Mouse (Mus musculus) heart, embryonic 10.5 days (tissue): ENCODE measurements around the gene Tmem25. TPM values are rescaled to one million over a fixed set of nuclear protein-coding genes. Genes with fewer than 3 reads are reported as not detected.

ENCODE experiments used
- DNase-seq: peaks from one replicate; pipeline ENCODE4 v3.0.0-alpha.2; 2017; ENCODE audit warnings: low spot score
- H3K27ac ChIP-seq: fragments of 300-500 bp; sonication (generic); 2 replicates; pipeline ENCODE4 v1.5.1; 2016; ENCODE audit warnings: mild to moderate bottlenecking
- H3K27me3 ChIP-seq: fragments of 300-500 bp; sonication (generic); 2 replicates; pipeline ENCODE4 v1.6.1; 2016; ENCODE audit warnings: mild to moderate bottlenecking; ENCODE audit not compliant: poor library complexity, insufficient read depth, severe bottlenecking
- H3K36me3 ChIP-seq: fragments of 300-500 bp; sonication (generic); 2 replicates; pipeline ENCODE4 v1.6.1; 2016; ENCODE audit warnings: mild to moderate bottlenecking, moderate library complexity
- H3K4me1 ChIP-seq: fragments of 300-500 bp; sonication (generic); 2 replicates; pipeline ENCODE4 v1.6.1; 2016; ENCODE audit warnings: mild to moderate bottlenecking
- H3K4me3 ChIP-seq: fragments of 300-500 bp; sonication (generic); 2 replicates; pipeline ENCODE4 v1.5.1; 2016; ENCODE audit warnings: mild to moderate bottlenecking, moderate library complexity
- H3K9me3 ChIP-seq: fragments of 300-500 bp; sonication (generic); 2 replicates; pipeline ENCODE4 v1.6.1; 2016; ENCODE audit warnings: mild to moderate bottlenecking, moderate library complexity
- WGBS: fragments of 180-500 bp; shearing (Covaris S2); methylation state at CpG from one replicate; pipeline ENCODE4 v1.1.7; 2016; 5-methylcytosine and 5-hydroxymethylcytosine counted together
- polyA plus RNA-seq: library from polyadenylated mRNA; unstranded; fragments of >200 nt; fragmentation: Nextera tagmentation; extraction: Ambion mirVana; gene quantifications from 2 replicates; pipeline ENCODE4 v1.2.1, GENCODE M21; 2016

The Tmem25 gene
- polyA plus RNA-seq, 1 experiment from 2014 or later, result 1.8 TPM

- peak within 1 kb of the TSS; percentile 99 for H3K27ac ChIP-seq
- no peaks in the 10 kb centered on the region for H3K27me3 ChIP-seq
- no peaks in the 10 kb centered on the region for H3K9me3 ChIP-seq
- under 1% methylated on average over 82 of the region's 82 CpGs for WGBS
- peaks cover 20% of the 10 kb centered on the region for H3K4me1 ChIP-seq
- peak; percentile 95 for DNase-seq
- peak within 1 kb of the TSS; percentile 100 for H3K4me3 ChIP-seq
- no peaks in the 10 kb centered on the region for H3K36me3 ChIP-seq
Measured at GRCm38 (mm10) chr9:44767101-44768028, 31.7 kb downstream of the Tmem25 start, which contains the start of the genes Arcn1 and Ift46. Arcn1 (minus strand) TSS chr9:44767845. Ift46 (plus strand) TSS chr9:44767908.

- 60% methylated on average over 2 of the region's 2 CpGs for WGBS
- H3K36me3 ChIP-seq, result peaks cover 40% of the 10 kb centered on the region
- H3K27me3 ChIP-seq, result no peaks in the 10 kb centered on the region
- H3K27ac ChIP-seq, result no peak overlapping the region
- peaks cover 25% of the 10 kb centered on the region for H3K4me1 ChIP-seq
- DNase-seq, result no peak
- H3K4me3 ChIP-seq, result no peak overlapping the region
- H3K9me3 ChIP-seq, result no peaks in the 10 kb centered on the region
Measured at GRCm38 (mm10) chr9:44760873-44761272, 38.2 kb downstream of the Tmem25 start.

GRCm38 (mm10) chr9:44748473-44748872, 50.6 kb downstream of the Tmem25 start:
- Histone ChIP-seq H3K4me1 (no peaks in the 10 kb centered on the region), H3K36me3 (peaks cover 99% of the 10 kb centered on the region), H3K4me3 (no peak overlapping the region), H3K27ac (no peak overlapping the region), H3K27me3 (no peaks in the 10 kb centered on the region), H3K9me3 (no peaks in the 10 kb centered on the region)
- DNase-seq, result no peak
- WGBS, result 94% methylated on average over 7 of the region's 7 CpGs

- no peak for DNase-seq
- WGBS, result 95% methylated on average over 3 of the region's 3 CpGs
Measured at GRCm38 (mm10) chr9:44747341-44747740, 51.8 kb downstream of the Tmem25 start.

GRCm38 (mm10) chr9:44746666-44747065, 52.4 kb downstream of the Tmem25 start:
- no peaks in the 10 kb centered on the region for H3K4me1 ChIP-seq
- no peaks in the 10 kb centered on the region for H3K27me3 ChIP-seq
- 85% methylated on average over 3 of the region's 3 CpGs for WGBS
- DNase-seq, result no peak
- H3K36me3 ChIP-seq, result peaks cover 97% of the 10 kb centered on the region
- no peak overlapping the region for H3K27ac ChIP-seq
- no peak overlapping the region for H3K4me3 ChIP-seq
- H3K9me3 ChIP-seq, result no peaks in the 10 kb centered on the region

More at GRCm38 (mm10) chr9:44747341-44747740, 51.8 kb downstream of the Tmem25 start:
- H3K4me1 ChIP-seq, result no peaks in the 10 kb centered on the region
- H3K4me3 ChIP-seq, result no peak overlapping the region
- H3K27ac ChIP-seq, result no peak overlapping the region
- H3K9me3 ChIP-seq, result no peaks in the 10 kb centered on the region
- peaks cover 99% of the 10 kb centered on the region for H3K36me3 ChIP-seq
- H3K27me3 ChIP-seq, result no peaks in the 10 kb centered on the region

- no peak overlapping the region for H3K4me3 ChIP-seq
- peaks cover 94% of the 10 kb centered on the region for H3K36me3 ChIP-seq
- H3K27ac ChIP-seq, result no peak overlapping the region
- no peak for DNase-seq
- no peaks in the 10 kb centered on the region for H3K9me3 ChIP-seq
- 95% methylated on average over 7 of the region's 7 CpGs for WGBS
- H3K27me3 ChIP-seq, result no peaks in the 10 kb centered on the region
- H3K4me1 ChIP-seq, result no peaks in the 10 kb centered on the region
Measured at GRCm38 (mm10) chr9:44745371-44745770, 53.7 kb downstream of the Tmem25 start.

Other genes starting within 250 kb of the Tmem25 start
- not detected in 2 replicates for gene Cxcr5, start 237.4 kb downstream of the Tmem25 start, polyA plus RNA-seq
- gene Ddx6, start 194.4 kb downstream of the Tmem25 start, polyA plus RNA-seq, result 12.6 and 12.7 TPM in 2 replicates
- gene Treh, start 126.1 kb downstream of the Tmem25 start, polyA plus RNA-seq, result not detected in 2 replicates
- 29.1 and 34.7 TPM in 2 replicates for gene Phldb1, start 64.1 kb downstream of the Tmem25 start, polyA plus RNA-seq
- 159 and 167 TPM in 2 replicates for gene Arcn1, start 31.5 kb downstream of the Tmem25 start, polyA plus RNA-seq
- 77.2 and 84.8 TPM in 2 replicates for gene Ift46, start 31.4 kb downstream of the Tmem25 start, polyA plus RNA-seq
- 0.50 TPM in 1 of 2 replicates, not detected in the other for gene Ttc36, start 3.8 kb upstream of the Tmem25 start, polyA plus RNA-seq
- gene Kmt2a, start 82.0 kb upstream of the Tmem25 start, polyA plus RNA-seq, result 7.4 and 10.5 TPM in 2 replicates
- gene Atp5l, start 121.4 kb upstream of the Tmem25 start, polyA plus RNA-seq, result 722 and 893 TPM in 2 replicates
- 17.8 and 20.9 TPM in 2 replicates for gene Ube4a, start 166.3 kb upstream of the Tmem25 start, polyA plus RNA-seq
- gene Cd3g, start 181.1 kb upstream of the Tmem25 start, polyA plus RNA-seq, result not detected in 2 replicates
- not detected in 2 replicates for gene Cd3d, start 182.5 kb upstream of the Tmem25 start, polyA plus RNA-seq
- not detected in 2 replicates for gene Cd3e, start 210.3 kb upstream of the Tmem25 start, polyA plus RNA-seq
- gene Mpzl2, start 240.5 kb upstream of the Tmem25 start, polyA plus RNA-seq, result 1.1 and 5.5 TPM in 2 replicates